Mouse (Mus musculus) midbrain, embryonic 13.5 days (tissue): Measurements from ENCODE around the gene Spred2. TPM values are rescaled to one million over a fixed set of nuclear protein-coding genes. Genes with fewer than 3 reads are reported as not detected.
"Not testable (repeated sequence)": the region's sequence is repeated elsewhere in the genome, so short reads cannot be mapped to it uniquely, and the experiment has no call there.

Source experiments
- ATAC-seq: fragments of 200-750 bp; cut with Nextera tagmentation; 2 replicates; pipeline ENCODE4 v1.8.0; 2017; ENCODE audit warnings: mild to moderate bottlenecking, moderate TSS enrichment, moderate library complexity
- H3K27ac ChIP-seq: fragments of 300-500 bp; sonication (generic); 2 replicates; pipeline ENCODE4 v1.5.1; 2015; ENCODE audit warnings: inconsistent platforms, mild to moderate bottlenecking, moderate library complexity
- H3K27me3 ChIP-seq: fragments of 300-500 bp; sonication (generic); 2 replicates; pipeline ENCODE4 v1.6.1; 2015; ENCODE audit warnings: mild to moderate bottlenecking, inconsistent platforms
- H3K36me3 ChIP-seq: fragments of 300-500 bp; sonication (generic); 2 replicates; pipeline ENCODE4 v1.6.1; 2015; ENCODE audit warnings: mild to moderate bottlenecking, inconsistent platforms
- H3K4me1 ChIP-seq: fragments of 300-500 bp; sonication (generic); replicated peaks from 2 replicates; pipeline ENCODE4 v1.6.1; 2015; ENCODE audit warnings: inconsistent platforms
- H3K4me2 ChIP-seq: fragments of 300-500 bp; sonication (generic); replicated peaks from 2 replicates; pipeline ENCODE4 v1.6.1; 2015; ENCODE audit warnings: moderate library complexity, mild to moderate bottlenecking, inconsistent platforms
- H3K4me3 ChIP-seq: fragments of 300-500 bp; sonication (generic); replicated peaks from 2 replicates; pipeline ENCODE4 v1.5.1; 2015; ENCODE audit warnings: mild to moderate bottlenecking, inconsistent platforms
- H3K9ac ChIP-seq: fragments of 300-500 bp; sonication (generic); replicated peaks from 2 replicates; pipeline ENCODE4 v1.6.1; 2015; ENCODE audit warnings: mild to moderate bottlenecking, inconsistent platforms
- H3K9me3 ChIP-seq: fragments of 300-500 bp; sonication (generic); 2 replicates; pipeline ENCODE4 v1.6.1; 2016; ENCODE audit warnings: mild to moderate bottlenecking, inconsistent platforms
- WGBS: fragments of 180-500 bp; shearing (Covaris S2); methylation state at CpG from one replicate; pipeline ENCODE4 v1.1.7; 2015; 5-methylcytosine and 5-hydroxymethylcytosine counted together
- polyA plus RNA-seq: library from polyadenylated mRNA; unstranded; fragments of >200 nt; fragmentation: Nextera tagmentation; extraction: Ambion mirVana; gene quantifications from 2 replicates; pipeline ENCODE4 v1.2.1, GENCODE M21; 2015

The Spred2 gene
- polyA plus RNA-seq, 1 experiment from 2014 or later, result 4.9 TPM

DNA sequence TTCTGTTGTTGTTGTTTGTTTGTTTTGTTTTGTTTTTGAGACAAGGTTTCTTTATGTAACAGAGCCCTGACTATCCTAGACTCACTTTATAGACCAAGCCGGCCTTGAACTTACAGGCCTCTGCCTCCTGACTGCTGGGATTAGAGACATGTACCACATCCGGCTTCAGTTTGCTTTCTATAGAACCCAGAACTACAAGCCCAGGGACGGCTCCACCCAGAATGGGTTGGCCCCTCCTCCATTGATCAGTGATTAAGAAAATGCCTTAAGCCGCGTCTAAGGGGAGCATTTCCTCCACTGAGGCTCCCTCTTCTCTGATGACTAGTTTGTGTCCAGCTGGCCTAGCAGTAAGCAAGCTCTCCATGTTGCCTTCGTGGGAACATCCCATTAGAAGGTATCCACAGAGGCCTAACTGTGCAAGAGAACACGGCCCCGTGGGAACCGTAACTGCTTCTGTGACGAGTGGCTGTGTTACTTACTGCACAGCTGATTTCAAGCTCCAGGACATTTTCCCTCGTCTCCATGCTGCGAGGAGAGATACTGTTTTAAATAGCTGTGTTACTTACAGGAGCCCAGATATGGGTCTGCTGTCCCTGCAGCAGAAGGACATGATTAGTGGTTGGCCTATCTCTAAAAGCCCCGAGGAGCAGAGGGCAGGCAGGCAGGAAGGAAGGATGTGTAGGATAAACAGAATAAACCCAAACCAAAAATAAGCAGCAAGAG lies 128.8 kb downstream of the Spred2 start:
- no peak overlapping the region for H3K27ac ChIP-seq
- no peak for ATAC-seq
- no peak overlapping the region for H3K9ac ChIP-seq
- H3K9me3 ChIP-seq, result no peaks in the 10 kb centered on the region
- peaks cover 5% of the 10 kb centered on the region for H3K4me1 ChIP-seq
- WGBS, result 61% methylated on average over 13 of the region's 13 CpGs
- H3K4me3 ChIP-seq, result no peak overlapping the region
- H3K4me2 ChIP-seq, result no peak overlapping the region
- no peaks in the 10 kb centered on the region for H3K27me3 ChIP-seq
- H3K36me3 ChIP-seq, result peaks cover 28% of the 10 kb centered on the region

- H3K27me3 ChIP-seq, result no peaks in the 10 kb centered on the region
- H3K4me3 ChIP-seq, result no peak overlapping the region
- no peak for ATAC-seq
- H3K36me3 ChIP-seq, result peaks cover 36% of the 10 kb centered on the region
- peak overlapping the region; percentile 3; the same call in 1 of the 2 replicates for H3K27ac ChIP-seq
- no peak overlapping the region for H3K4me2 ChIP-seq
- H3K4me1 ChIP-seq, result peaks cover 5% of the 10 kb centered on the region
- H3K9me3 ChIP-seq, result no peaks in the 10 kb centered on the region
- no peak overlapping the region for H3K9ac ChIP-seq
- 77% methylated on average over 3 of the region's 3 CpGs for WGBS
Observed at GRCm38 (mm10) chr11:20053951-20054350, 129.8 kb downstream of the Spred2 start.

DNA sequence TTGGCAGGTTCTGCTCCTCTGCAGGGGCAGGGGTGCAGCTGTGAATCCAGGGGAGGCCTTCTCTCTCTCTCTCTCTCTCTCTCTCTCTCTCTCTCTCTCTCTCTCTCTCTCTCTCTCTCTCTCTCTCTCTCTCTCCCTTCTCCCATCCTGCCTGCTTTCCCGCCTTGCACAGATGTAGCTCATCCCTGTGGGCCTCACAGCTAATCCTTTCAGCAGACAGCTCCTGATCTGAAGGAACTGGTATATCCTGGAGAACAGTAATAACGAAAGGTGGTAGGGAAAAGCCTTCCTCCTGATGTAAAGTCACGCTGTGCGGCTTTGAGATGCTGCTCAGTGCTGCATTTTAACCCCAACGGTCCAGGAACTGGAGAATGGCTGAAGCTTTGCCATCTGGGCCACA lies 130.4 kb downstream of the Spred2 start:
- no peak overlapping the region for H3K4me3 ChIP-seq
- peaks cover 5% of the 10 kb centered on the region for H3K4me1 ChIP-seq
- H3K4me2 ChIP-seq, result no peak overlapping the region
- H3K27me3 ChIP-seq, result no peaks in the 10 kb centered on the region
- no peak overlapping the region for H3K9ac ChIP-seq
- H3K27ac ChIP-seq, result peak overlapping the region; percentile 3; the same call in 1 of the 2 replicates
- WGBS, result 30% methylated on average over 5 of the region's 5 CpGs
- no peak for ATAC-seq
- H3K36me3 ChIP-seq, result peaks cover 42% of the 10 kb centered on the region
- no peaks in the 10 kb centered on the region for H3K9me3 ChIP-seq

- WGBS, result 84% methylated on average over 1 of the region's 1 CpGs
- no peaks in the 10 kb centered on the region for H3K9me3 ChIP-seq
- H3K4me2 ChIP-seq, result no peak overlapping the region
- H3K9ac ChIP-seq, result no peak overlapping the region
- ATAC-seq, result no peak
- no peak overlapping the region for H3K4me3 ChIP-seq
- no peak overlapping the region for H3K27ac ChIP-seq
- H3K27me3 ChIP-seq, result no peaks in the 10 kb centered on the region
- H3K36me3 ChIP-seq, result peaks cover 49% of the 10 kb centered on the region
- H3K4me1 ChIP-seq, result peaks cover 5% of the 10 kb centered on the region
Observed at GRCm38 (mm10) chr11:20056168-20056567, 132.0 kb downstream of the Spred2 start.

DNA sequence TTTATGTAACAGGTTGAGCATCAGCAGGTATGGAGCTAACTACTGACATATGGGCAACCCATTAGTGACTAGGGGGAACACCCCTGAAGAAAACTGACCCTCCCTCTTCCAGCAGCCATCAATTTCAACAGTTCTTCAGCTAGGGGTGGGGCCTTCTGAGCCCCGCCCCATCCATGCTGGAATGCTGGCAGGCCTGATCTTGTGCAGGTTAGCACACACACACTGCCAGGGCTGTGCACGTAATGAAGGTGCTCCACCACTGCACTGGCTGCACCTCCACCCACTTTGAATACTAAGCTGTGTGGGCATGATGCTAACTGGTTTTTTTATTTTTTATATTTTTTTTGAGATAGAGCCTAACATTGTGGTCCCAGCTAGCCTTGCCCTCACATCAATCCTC lies 133.3 kb downstream of the Spred2 start:
- H3K9ac ChIP-seq, result no peak overlapping the region
- H3K27me3 ChIP-seq, result no peaks in the 10 kb centered on the region
- no peaks in the 10 kb centered on the region for H3K9me3 ChIP-seq
- ATAC-seq, result no peak
- WGBS, result 95% methylated on average over 2 of the region's 2 CpGs
- H3K27ac ChIP-seq, result no peak overlapping the region
- no peak overlapping the region for H3K4me3 ChIP-seq
- H3K4me2 ChIP-seq, result no peak overlapping the region
- peaks cover 53% of the 10 kb centered on the region for H3K36me3 ChIP-seq
- peaks cover 5% of the 10 kb centered on the region for H3K4me1 ChIP-seq

GRCm38 (mm10) chr11:20059736-20060135 lies 135.6 kb downstream of the Spred2 start:
- Histone ChIP-seq H3K9ac (no peak overlapping the region), H3K27me3 (no peaks in the 10 kb centered on the region), H3K36me3 (peaks cover 58% of the 10 kb centered on the region), H3K4me3 (no peak overlapping the region), H3K9me3 (no peaks in the 10 kb centered on the region), H3K4me1 (no peaks in the 10 kb centered on the region), H3K27ac (no peak overlapping the region), H3K4me2 (no peak overlapping the region)
- no peak for ATAC-seq
- 85% methylated on average over 3 of the region's 3 CpGs for WGBS

- not testable (repeated sequence) for H3K27me3 ChIP-seq, ATAC-seq, H3K4me2 ChIP-seq, H3K4me3 ChIP-seq, H3K9ac ChIP-seq, H3K27ac ChIP-seq, H3K9me3 ChIP-seq, H3K4me1 ChIP-seq
- 96% methylated on average over 9 of the region's 9 CpGs for WGBS
- peaks cover 51% of the 10 kb centered on the region for H3K36me3 ChIP-seq
Observed at GRCm38 (mm10) chr11:20062801-20063200, 138.6 kb downstream of the Spred2 start.

- H3K27me3 ChIP-seq, H3K9ac ChIP-seq, H3K27ac ChIP-seq, H3K4me1 ChIP-seq, H3K9me3 ChIP-seq, H3K4me3 ChIP-seq, H3K4me2 ChIP-seq, ATAC-seq: not testable (repeated sequence)
- WGBS, result 8% methylated on average over 2 of the region's 2 CpGs
- H3K36me3 ChIP-seq, result peaks cover 45% of the 10 kb centered on the region
Observed at GRCm38 (mm10) chr11:20064086-20064485, 139.9 kb downstream of the Spred2 start.

- Histone ChIP-seq H3K27ac (no peak overlapping the region), H3K9me3 (no peaks in the 10 kb centered on the region), H3K27me3 (no peaks in the 10 kb centered on the region), H3K36me3 (peaks cover 45% of the 10 kb centered on the region), H3K4me2 (no peak overlapping the region), H3K9ac (no peak overlapping the region), H3K4me1 (peaks cover 3% of the 10 kb centered on the region; the same call in 1 of the 2 replicates), H3K4me3 (no peak overlapping the region)
- ATAC-seq, result no peak
- WGBS, result 93% methylated on average over 2 of the region's 2 CpGs
Observed at GRCm38 (mm10) chr11:20064926-20065325, 140.8 kb downstream of the Spred2 start.

DNA sequence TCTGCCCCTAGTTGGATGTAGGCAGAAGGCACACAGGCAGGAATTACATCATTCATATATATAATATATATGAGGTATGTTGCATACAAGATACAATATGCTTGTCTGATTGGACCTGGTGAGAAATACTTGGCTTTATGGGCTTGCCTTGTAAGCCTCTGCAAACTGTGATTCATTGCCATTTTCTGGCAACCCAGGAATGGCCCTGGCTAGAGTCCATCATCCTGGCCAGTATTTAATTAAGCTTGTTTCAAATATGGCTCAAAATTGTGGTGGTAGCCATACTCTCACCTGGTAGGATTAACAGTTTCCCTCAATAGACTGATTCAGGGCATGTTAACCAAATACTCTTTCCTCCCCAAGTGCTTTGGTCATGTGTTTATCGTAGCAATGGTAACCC lies 141.9 kb downstream of the Spred2 start:
- 97% methylated on average over 1 of the region's 1 CpGs for WGBS

GRCm38 (mm10) chr11:20067521-20067920 lies 143.3 kb downstream of the Spred2 start:
- H3K36me3 ChIP-seq, result peaks cover 50% of the 10 kb centered on the region

More for the DNA sequence above, 141.9 kb downstream of the Spred2 start:
- ATAC-seq, result no peak
- Histone ChIP-seq H3K4me1 (peaks cover 3% of the 10 kb centered on the region; the same call in 1 of the 2 replicates), H3K27me3 (no peaks in the 10 kb centered on the region), H3K9ac (no peak overlapping the region), H3K36me3 (peaks cover 45% of the 10 kb centered on the region), H3K4me3 (no peak overlapping the region), H3K9me3 (no peaks in the 10 kb centered on the region), H3K27ac (no peak overlapping the region), H3K4me2 (no peak overlapping the region)

GRCm38 (mm10) chr11:20068346-20069004 lies 144.3 kb downstream of the Spred2 start:
- Histone ChIP-seq H3K4me1 (peaks cover 3% of the 10 kb centered on the region; the same call in 1 of the 2 replicates), H3K9me3 (no peaks in the 10 kb centered on the region), H3K9ac (no peak overlapping the region), H3K27me3 (no peaks in the 10 kb centered on the region), H3K4me2 (no peak overlapping the region), H3K36me3 (peaks cover 56% of the 10 kb centered on the region), H3K4me3 (no peak overlapping the region), H3K27ac (no peak overlapping the region)
- WGBS, result 97% methylated on average over 6 of the region's 6 CpGs
- ATAC-seq, result no peak

More at GRCm38 (mm10) chr11:20067521-20067920, 143.3 kb downstream of the Spred2 start:
- no peak for ATAC-seq
- no peak overlapping the region for H3K9ac ChIP-seq
- peaks cover 3% of the 10 kb centered on the region; the same call in 1 of the 2 replicates for H3K4me1 ChIP-seq
- WGBS, result 80% methylated on average over 1 of the region's 1 CpGs
- no peak overlapping the region for H3K4me2 ChIP-seq
- no peak overlapping the region for H3K4me3 ChIP-seq
- no peak overlapping the region for H3K27ac ChIP-seq
- H3K9me3 ChIP-seq, result no peaks in the 10 kb centered on the region
- no peaks in the 10 kb centered on the region for H3K27me3 ChIP-seq
